Mouse (Mus musculus): ENCODE data around the gene Lfng. TPM values are rescaled to one million over a fixed set of nuclear protein-coding genes. Genes with fewer than 3 reads are reported as not detected.

Lfng gene
- polyA plus RNA-seq, 1 experiment from 2014 or later, result 50.8 TPM

GRCm38 (mm10) chr5:140611611-140612185 is 4.6 kb downstream of the Lfng start:
- DNase-seq (ENCODE audit: low spot score), result peak; percentile 88
- H3K36me3 ChIP-seq, result peaks cover 63% of the 10 kb centered on the region
- no peaks in the 10 kb centered on the region for H3K9me3 ChIP-seq (replicated peaks)
- H3K4me1 ChIP-seq, result peaks cover 85% of the 10 kb centered on the region
- peaks cover 50% of the 10 kb centered on the region for H3K27me3 ChIP-seq (ENCODE audit: low read depth, poor library complexity, severe bottlenecking)
- WGBS, result 8% methylated on average over 15 of the region's 15 CpGs
- peak overlapping the region; percentile 92 for H3K4me3 ChIP-seq
- peak overlapping the region; percentile 98 for H3K27ac ChIP-seq (replicated peaks)

GRCm38 (mm10) chr5:140612191-140612590 is 5.1 kb downstream of the Lfng start:
- no peak for DNase-seq (ENCODE audit: low spot score)
- peaks cover 83% of the 10 kb centered on the region for H3K4me1 ChIP-seq
- peak overlapping the region; percentile 98 for H3K27ac ChIP-seq (replicated peaks)
- peak overlapping the region; percentile 92 for H3K4me3 ChIP-seq
- H3K9me3 ChIP-seq (replicated peaks), result no peaks in the 10 kb centered on the region
- WGBS, result 31% methylated on average over 18 of the region's 18 CpGs
- H3K27me3 ChIP-seq (ENCODE audit: low read depth, poor library complexity, severe bottlenecking), result peaks cover 45% of the 10 kb centered on the region
- peaks cover 68% of the 10 kb centered on the region for H3K36me3 ChIP-seq

GRCm38 (mm10) chr5:140614141-140614540 is 7.0 kb downstream of the Lfng start:
- peak overlapping the region; percentile 30 for H3K27ac ChIP-seq (replicated peaks)
- WGBS, result 97% methylated on average over 10 of the region's 10 CpGs
- peaks cover 79% of the 10 kb centered on the region for H3K36me3 ChIP-seq

GRCm38 (mm10) chr5:140614837-140615236 is 7.7 kb downstream of the Lfng start:
- WGBS, result 88% methylated on average over 4 of the region's 4 CpGs
- H3K9me3 ChIP-seq (replicated peaks), result no peaks in the 10 kb centered on the region
- peaks cover 61% of the 10 kb centered on the region for H3K4me1 ChIP-seq
- H3K27ac ChIP-seq (replicated peaks), result peak overlapping the region; percentile 14; the same call in 1 of the 2 replicates
- H3K4me3 ChIP-seq, result no peak overlapping the region
- peaks cover 73% of the 10 kb centered on the region for H3K36me3 ChIP-seq
- H3K27me3 ChIP-seq (ENCODE audit: low read depth, poor library complexity, severe bottlenecking), result peaks cover 24% of the 10 kb centered on the region
- DNase-seq (ENCODE audit: low spot score), result no peak

More at GRCm38 (mm10) chr5:140614141-140614540, 7.0 kb downstream of the Lfng start:
- Histone ChIP-seq H3K27me3 (ENCODE audit: low read depth, poor library complexity, severe bottlenecking) (peaks cover 31% of the 10 kb centered on the region), H3K9me3 (replicated peaks) (no peaks in the 10 kb centered on the region), H3K4me3 (no peak overlapping the region), H3K4me1 (peaks cover 68% of the 10 kb centered on the region)
- no peak for DNase-seq (ENCODE audit: low spot score)

- WGBS, result 82% methylated on average over 10 of the region's 10 CpGs
- no peaks in the 10 kb centered on the region for H3K9me3 ChIP-seq (replicated peaks)
- no peak overlapping the region for H3K4me3 ChIP-seq
- H3K27me3 ChIP-seq (ENCODE audit: low read depth, poor library complexity, severe bottlenecking), result peaks cover 19% of the 10 kb centered on the region
- H3K36me3 ChIP-seq, result peaks cover 67% of the 10 kb centered on the region
- no peak overlapping the region; the same call in 1 of the 2 replicates for H3K27ac ChIP-seq (replicated peaks)
- DNase-seq (ENCODE audit: low spot score), result no peak
- peaks cover 54% of the 10 kb centered on the region for H3K4me1 ChIP-seq
These were observed 8.4 kb downstream of the Lfng start for GRCm38 (mm10) chr5:140615321-140616109.

- 86% methylated on average over 6 of the region's 6 CpGs for WGBS
- peak overlapping the region; percentile 69 for H3K27ac ChIP-seq (replicated peaks)
These were observed 9.0 kb downstream of the Lfng start for GRCm38 (mm10) chr5:140616110-140616503.

GRCm38 (mm10) chr5:140616691-140617090 is 9.6 kb downstream of the Lfng start:
- peak overlapping the region; percentile 69 for H3K27ac ChIP-seq (replicated peaks)

More at GRCm38 (mm10) chr5:140616110-140616503, 9.0 kb downstream of the Lfng start:
- Histone ChIP-seq H3K27me3 (ENCODE audit: low read depth, poor library complexity, severe bottlenecking) (peaks cover 19% of the 10 kb centered on the region), H3K4me1 (peaks cover 48% of the 10 kb centered on the region), H3K36me3 (peaks cover 65% of the 10 kb centered on the region), H3K9me3 (replicated peaks) (no peaks in the 10 kb centered on the region), H3K4me3 (no peak overlapping the region)
- DNase-seq (ENCODE audit: low spot score), result no peak

GRCm38 (mm10) chr5:140617714-140618113 is 10.6 kb downstream of the Lfng start:
- Histone ChIP-seq H3K4me3 (no peak overlapping the region), H3K27ac (replicated peaks) (peak overlapping the region; percentile 33), H3K36me3 (peaks cover 73% of the 10 kb centered on the region), H3K4me1 (peaks cover 43% of the 10 kb centered on the region), H3K27me3 (ENCODE audit: low read depth, poor library complexity, severe bottlenecking) (peaks cover 6% of the 10 kb centered on the region; the same call in 1 of the 2 replicates), H3K9me3 (replicated peaks) (no peaks in the 10 kb centered on the region)
- no peak for DNase-seq (ENCODE audit: low spot score)
- 81% methylated on average over 5 of the region's 5 CpGs for WGBS

More at GRCm38 (mm10) chr5:140616691-140617090, 9.6 kb downstream of the Lfng start:
- WGBS, result 78% methylated on average over 9 of the region's 9 CpGs
- H3K36me3 ChIP-seq, result peaks cover 71% of the 10 kb centered on the region
- H3K4me1 ChIP-seq, result peaks cover 48% of the 10 kb centered on the region
- peaks cover 14% of the 10 kb centered on the region for H3K27me3 ChIP-seq (ENCODE audit: low read depth, poor library complexity, severe bottlenecking)
- no peaks in the 10 kb centered on the region for H3K9me3 ChIP-seq (replicated peaks)
- H3K4me3 ChIP-seq, result 0 out of 2 replicates have a peak overlapping the region, but pooled peaks have one; percentile 9
- DNase-seq (ENCODE audit: low spot score), result no peak

GRCm38 (mm10) chr5:140619151-140619771 is 12.1 kb downstream of the Lfng start:
- peaks cover 73% of the 10 kb centered on the region for H3K36me3 ChIP-seq
- no peak overlapping the region for H3K4me3 ChIP-seq
- 22% methylated on average over 6 of the region's 6 CpGs for WGBS
- H3K4me1 ChIP-seq, result peaks cover 33% of the 10 kb centered on the region
- no peak overlapping the region for H3K27ac ChIP-seq (replicated peaks)
- peak; percentile 87 for DNase-seq (ENCODE audit: low spot score)
- H3K27me3 ChIP-seq (ENCODE audit: low read depth, poor library complexity, severe bottlenecking), result no peaks in the 10 kb centered on the region
- H3K9me3 ChIP-seq (replicated peaks), result no peaks in the 10 kb centered on the region

- H3K4me3 ChIP-seq, result no peak overlapping the region
- H3K27ac ChIP-seq (replicated peaks), result 0 out of 2 replicates have a peak overlapping the region, but pooled peaks have one; percentile 10
- peak; percentile 48 for DNase-seq (ENCODE audit: low spot score)
- no peaks in the 10 kb centered on the region for H3K27me3 ChIP-seq (ENCODE audit: low read depth, poor library complexity, severe bottlenecking)
- peaks cover 25% of the 10 kb centered on the region for H3K4me1 ChIP-seq
- H3K36me3 ChIP-seq, result peaks cover 73% of the 10 kb centered on the region
- H3K9me3 ChIP-seq (replicated peaks), result no peaks in the 10 kb centered on the region
- 64% methylated on average over 7 of the region's 7 CpGs for WGBS
These were observed 13.0 kb downstream of the Lfng start for GRCm38 (mm10) chr5:140619895-140620736.

GRCm38 (mm10) chr5:140621092-140621491 is 14.0 kb downstream of the Lfng start:
- peak overlapping the region; percentile 38; the same call in 1 of the 2 replicates for H3K27ac ChIP-seq (replicated peaks)
- H3K4me1 ChIP-seq, result peaks cover 22% of the 10 kb centered on the region
- no peaks in the 10 kb centered on the region for H3K27me3 ChIP-seq (ENCODE audit: low read depth, poor library complexity, severe bottlenecking)
- WGBS, result 72% methylated on average over 9 of the region's 9 CpGs
- peaks cover 74% of the 10 kb centered on the region for H3K36me3 ChIP-seq
- no peaks in the 10 kb centered on the region for H3K9me3 ChIP-seq (replicated peaks)
- no peak for DNase-seq (ENCODE audit: low spot score)
- no peak overlapping the region for H3K4me3 ChIP-seq

GRCm38 (mm10) chr5:140621517-140621916 is 14.4 kb downstream of the Lfng start:
- no peak overlapping the region for H3K4me3 ChIP-seq
- peak overlapping the region; percentile 38; the same call in 1 of the 2 replicates for H3K27ac ChIP-seq (replicated peaks)
- WGBS, result 78% methylated on average over 10 of the region's 10 CpGs
- no peaks in the 10 kb centered on the region for H3K9me3 ChIP-seq (replicated peaks)
- no peak for DNase-seq (ENCODE audit: low spot score)
- H3K36me3 ChIP-seq, result peaks cover 74% of the 10 kb centered on the region
- peaks cover 18% of the 10 kb centered on the region for H3K4me1 ChIP-seq
- H3K27me3 ChIP-seq (ENCODE audit: low read depth, poor library complexity, severe bottlenecking), result no peaks in the 10 kb centered on the region

Measured in midbrain, embryonic 10.5 days (tissue).